Comparison of ENCODE assay signal across 18 mouse cellular contexts in genomic region chr19:31065206-31065781, GRCm38 (mm10). TPM values are rescaled to one million over a fixed set of nuclear protein-coding genes. Genes with fewer than 3 reads are reported as not detected.
DNase-seq lines count a peak whose midpoint lies in the region; ATAC-seq and TF ChIP-seq lines count a peak whose summit lies in the region.
"Had no signal": no experiment of that assay in that cellular context is flagged by ENCODE, and none has a peak within 500 bp of the region (broad histone marks: within the 10 kb centered on the region; RNA-seq: fewer than 3 reads in every experiment).

No protein-coding gene starts in this region.

- no peaks in the 10 kb centered on the region for H3K9me3 ChIP-seq in heart, embryonic 10.5 days
- no peaks in the 10 kb centered on the region for H3K9me3 ChIP-seq in lung, postnatal 0 days (ENCODE audit: low read length)
- no peaks in the 10 kb centered on the region for H3K9me3 ChIP-seq in heart, embryonic 16.5 days (replicated peaks; ENCODE audit: control insufficient read depth, low read length)
- H3K9me3 ChIP-seq: hindbrain, embryonic 10.5 days; liver, embryonic 12.5 days; midbrain, embryonic 10.5 days; stomach, embryonic 15.5 days had no signal

- H3K4me3 ChIP-seq in heart, embryonic 10.5 days, result no peak overlapping the region
- H3K4me3 ChIP-seq in lung, postnatal 0 days (ENCODE audit: low read depth, low read length), result no peak overlapping the region
- H3K4me3 ChIP-seq in heart, embryonic 16.5 days (ENCODE audit: low read length), result no peak overlapping the region
- H3K4me3 ChIP-seq: erythroblast, embryonic 14.5 days; hindbrain, embryonic 10.5 days; liver, embryonic 12.5 days; midbrain, embryonic 10.5 days; stomach, embryonic 15.5 days had no signal

- TF ChIP-seq CTCF in lung, postnatal 0 days (IDR thresholded peaks at IDR 0.05), result no peak

- no peak overlapping the region for H3K4me2 ChIP-seq in lung, postnatal 0 days (replicated peaks; ENCODE audit: low read depth, low read length)
- H3K4me2 ChIP-seq in heart, embryonic 16.5 days (ENCODE audit: low read depth, low read length), result peak overlapping the region; percentile 20; the same call in 1 of the 2 replicates
- H3K4me2 ChIP-seq: liver, embryonic 12.5 days; stomach, embryonic 15.5 days had no signal

- H3K4me1 ChIP-seq in heart, embryonic 10.5 days, result no peaks in the 10 kb centered on the region
- H3K4me1 ChIP-seq in lung, postnatal 0 days (ENCODE audit: insufficient read depth, low read depth, low read length), result no peaks in the 10 kb centered on the region
- H3K4me1 ChIP-seq in heart, embryonic 16.5 days (ENCODE audit: control insufficient read depth, insufficient read depth, low read length), result no peaks in the 10 kb centered on the region
- H3K4me1 ChIP-seq: hindbrain, embryonic 10.5 days; liver, embryonic 12.5 days; midbrain, embryonic 10.5 days; stomach, embryonic 15.5 days had no signal

- no peak for ATAC-seq in lung, postnatal 0 days
- ATAC-seq in heart, embryonic 16.5 days (replicated peaks; ENCODE audit: extremely low read depth, insufficient read depth, low FRiP score), result peak; percentile 84
- ATAC-seq: forebrain, embryonic 16.5 days; inflammation-experienced regulatory T-cells, adult 6 months; liver, embryonic 12.5 days had no signal

- H3K27ac ChIP-seq in heart, embryonic 10.5 days, result no peak overlapping the region
- H3K27ac ChIP-seq in lung, postnatal 0 days (ENCODE audit: low read length), result no peak overlapping the region
- peak overlapping the region; percentile 68 for H3K27ac ChIP-seq in heart, embryonic 16.5 days (ENCODE audit: low read length)
- H3K27ac ChIP-seq: hindbrain, embryonic 10.5 days; liver, embryonic 12.5 days; midbrain, embryonic 10.5 days; stomach, embryonic 15.5 days had no signal

- 61% methylated on average over 11 of the region's 11 CpGs for WGBS in heart, embryonic 10.5 days
- 52% methylated on average over 11 of the region's 11 CpGs for WGBS in lung, postnatal 0 days
- WGBS in heart, embryonic 16.5 days, result 51% methylated on average over 11 of the region's 11 CpGs

- peak; percentile 60 to 70 for DNase-seq in heart, adult 18-20 months
- DNase-seq in heart, embryonic 10.5 days (ENCODE audit: low spot score), result no peak
- peak; percentile 19 for DNase-seq in lung, postnatal 0 days (ENCODE audit: low spot score)
- no peak for DNase-seq in lung, postnatal 4 days
- DNase-seq in frontal cortex, postnatal 14 days (ENCODE audit: low spot score in 2 of 2), result no peak
- DNase-seq in kidney, postnatal 36 days, result no peak
- DNase-seq in layer of hippocampus, adult 9-11 months, result no peak
- DNase-seq: adrenal gland, postnatal 25 days; cerebellum, adult 18-20 months; cerebellum, postnatal 36 days had no signal

- H3K27me3 ChIP-seq in heart, embryonic 10.5 days (ENCODE audit: insufficient read depth, poor library complexity, severe bottlenecking), result no peaks in the 10 kb centered on the region
- no peaks in the 10 kb centered on the region for H3K27me3 ChIP-seq in lung, postnatal 0 days (replicated peaks; ENCODE audit: insufficient read depth, low read length)
- no peaks in the 10 kb centered on the region for H3K27me3 ChIP-seq in heart, embryonic 16.5 days (ENCODE audit: control insufficient read depth, insufficient read depth, low read length)
- H3K27me3 ChIP-seq: liver, embryonic 12.5 days; stomach, embryonic 15.5 days had no signal

- TF ChIP-seq EP300 in lung, postnatal 0 days (IDR thresholded peaks at IDR 0.05), result no peak

- H3K9ac ChIP-seq in lung, postnatal 0 days (replicated peaks; ENCODE audit: low read depth), result no peak overlapping the region
- no peak overlapping the region for H3K9ac ChIP-seq in heart, embryonic 16.5 days (ENCODE audit: low read length)
- H3K9ac ChIP-seq: liver, embryonic 12.5 days; stomach, embryonic 15.5 days had no signal

- no peaks in the 10 kb centered on the region for H3K36me3 ChIP-seq in heart, embryonic 10.5 days
- no peaks in the 10 kb centered on the region for H3K36me3 ChIP-seq in lung, postnatal 0 days (ENCODE audit: insufficient read depth, low read length)
- H3K36me3 ChIP-seq in heart, embryonic 16.5 days (ENCODE audit: control insufficient read depth, insufficient read depth), result no peaks in the 10 kb centered on the region
- H3K36me3 ChIP-seq: hindbrain, embryonic 10.5 days; liver, embryonic 12.5 days; midbrain, embryonic 10.5 days; stomach, embryonic 15.5 days had no signal

RNA-seq across cellular contexts. Expression of gene Cstf2t, which starts 17.3 kb away (rescaled TPM):
- total RNA-seq in heart, adult 18-20 months (2021), result 10 to 100 TPM; 29.2 to 29.8 TPM
- polyA plus RNA-seq in heart, embryonic 10.5 days (2016; fragmentation: Nextera tagmentation; extraction: Ambion mirVana), result 42.7 and 42.8 TPM in 2 replicates
- polyA plus RNA-seq in lung, postnatal 0 days (2015; fragmentation: Nextera tagmentation; extraction: Ambion mirVana), result 21.4 and 23.7 TPM in 2 replicates
- polyA plus RNA-seq in heart, embryonic 16.5 days (2015; fragmentation: Nextera tagmentation; extraction: Ambion mirVana), result 38.3 and 39.2 TPM in 2 replicates

Comparison
In these comparisons a context has a peak if more than half of its experiments do, and no peak if none do; other contexts are left out.
1. DNase-seq: peak in heart, adult 18-20 months (2 of 2) and lung, postnatal 0 days (single experiment); none in heart, embryonic 10.5 days (single experiment), lung, postnatal 4 days (0 of 2), frontal cortex, postnatal 14 days (0 of 2), kidney, postnatal 36 days (0 of 2) and layer of hippocampus, adult 9-11 months (single experiment).